Mouse (Mus musculus): ENCODE data around the gene Gpr155.

DNA sequence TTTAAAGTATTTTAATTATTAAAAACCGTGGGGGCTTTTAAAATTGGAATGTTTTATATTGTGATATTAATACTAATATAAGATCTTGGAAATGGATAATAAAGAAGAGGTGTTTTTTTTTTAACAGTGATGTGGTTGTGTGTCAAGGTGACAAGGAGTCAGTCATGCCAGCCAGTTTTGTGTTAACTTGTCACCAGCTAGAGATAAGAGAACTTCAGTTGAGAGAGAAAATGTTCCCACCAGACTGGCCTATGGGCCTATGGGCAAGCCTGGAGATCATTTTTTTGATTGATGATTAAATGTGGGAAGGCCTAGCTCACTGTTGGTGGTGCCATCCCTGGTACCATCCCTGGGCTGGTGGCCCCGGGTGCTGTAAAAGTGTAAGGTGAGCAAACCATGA lies 25.8 kb downstream of the Gpr155 start:
- TF ChIP-seq CTCF (IDR thresholded peaks at IDR 0.05; ENCODE audit: control insufficient read depth, insufficient read depth, low read length) = no peak
- no peak for TF ChIP-seq POLR2A (IDR thresholded peaks at IDR 0.05; ENCODE audit: borderline replicate concordance, control insufficient read depth, low read depth, low read length)
